Mouse (Mus musculus) heart, postnatal 4 days (tissue): Measurements from ENCODE around the gene Exoc2. TPM values are rescaled to one million over a fixed set of nuclear protein-coding genes. Genes with fewer than 3 reads are reported as not detected.

ENCODE experiments used
- DNase-seq: peaks from one replicate; pipeline ENCODE4 v3.0.0; 2021
- total RNA-seq, 2 experiments: library from RNA; stranded (reverse); gene quantifications; 2 replicates each; pipeline ENCODE4 v1.2.3; 2021

Exoc2 gene
- total RNA-seq, 2 experiments from 2014 or later = 22.9 to 23.0 TPM

DNA sequence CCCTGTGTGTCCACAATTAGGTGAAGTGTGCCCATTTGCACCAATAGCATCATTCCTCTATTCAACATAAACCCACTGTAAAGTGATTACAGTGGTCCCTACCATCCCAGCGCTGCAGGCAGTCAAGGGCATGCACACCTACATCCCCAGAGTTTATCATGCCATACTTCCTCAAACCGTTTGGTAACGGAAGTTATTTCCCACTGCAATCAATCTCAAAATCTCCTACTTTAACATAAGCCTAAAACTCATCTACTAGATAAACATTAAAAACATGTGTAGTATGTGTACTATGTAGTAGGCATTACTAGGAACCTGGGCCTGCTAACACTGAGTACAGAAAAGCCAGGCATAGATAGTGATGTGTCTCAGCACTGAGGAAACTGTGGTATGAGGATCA is 2.8 kb downstream of the Exoc2 start:
- no peak for DNase-seq

GRCm38 (mm10) chr13:30968311-30968710 is 5.6 kb downstream of the Exoc2 start:
- peak; percentile 35 for DNase-seq

DNA sequence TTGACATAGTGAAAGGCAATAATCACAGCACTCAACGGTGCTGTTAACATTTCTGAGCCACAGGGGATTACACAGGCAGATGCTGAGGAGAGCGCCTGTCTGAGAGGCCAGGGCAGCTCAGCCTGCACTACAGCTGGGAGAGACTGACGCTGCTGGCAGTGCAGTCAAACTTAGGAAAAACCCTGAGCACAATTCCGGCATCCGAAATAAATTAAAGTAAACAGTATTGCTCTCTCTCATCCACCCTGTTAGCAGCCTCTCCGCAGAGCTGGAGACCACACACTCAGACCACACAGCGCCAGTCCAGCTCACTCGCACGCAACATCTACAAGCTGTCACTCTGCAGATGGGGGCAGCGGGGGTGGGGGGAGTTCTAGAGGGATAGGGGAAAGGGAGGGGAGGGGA is 7.4 kb downstream of the Exoc2 start:
- peak; percentile 18 for DNase-seq

DNA sequence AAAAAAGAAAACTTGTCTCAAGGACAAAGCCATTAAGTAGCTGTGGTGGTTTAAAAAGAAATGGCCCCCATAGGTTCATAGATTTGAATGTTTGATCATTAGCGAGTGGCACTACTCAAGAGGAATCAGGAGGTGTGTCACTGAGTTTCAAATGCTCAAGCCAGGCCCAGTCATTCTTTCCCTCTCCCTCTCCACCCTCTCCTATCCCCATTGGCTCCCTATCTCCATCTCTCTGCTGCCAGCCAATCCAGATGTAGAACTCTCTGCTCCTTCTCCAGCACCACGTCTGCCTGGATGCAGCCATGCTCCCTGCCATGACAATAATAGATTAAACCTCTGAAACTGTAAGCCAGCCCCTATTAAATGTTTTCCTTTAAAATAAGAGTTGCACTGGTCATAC is 12.0 kb downstream of the Exoc2 start:
- DNase-seq = no peak

- no peak for DNase-seq
These were observed 13.2 kb downstream of the Exoc2 start for GRCm38 (mm10) chr13:30960714-30961113.

DNA sequence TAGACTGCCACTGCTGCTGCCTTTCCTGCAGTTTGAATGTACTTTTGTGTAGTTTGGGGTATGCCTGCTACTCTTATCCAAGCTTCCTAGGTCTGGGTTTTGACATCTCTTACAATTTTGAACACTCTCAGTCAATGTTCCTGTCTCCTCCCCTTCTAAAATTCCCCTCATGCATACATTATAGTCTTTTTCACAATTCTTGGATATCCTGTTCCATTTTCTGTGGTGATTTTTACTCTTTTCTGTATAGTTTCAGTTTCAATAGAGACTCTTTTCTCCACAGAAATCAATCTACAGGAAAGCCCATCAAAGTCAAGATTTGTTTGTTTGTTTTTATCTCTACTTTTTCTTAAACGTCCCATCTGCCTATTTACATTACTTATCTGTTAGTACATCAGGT is 20.3 kb downstream of the Exoc2 start:
- DNase-seq = no peak

DNA sequence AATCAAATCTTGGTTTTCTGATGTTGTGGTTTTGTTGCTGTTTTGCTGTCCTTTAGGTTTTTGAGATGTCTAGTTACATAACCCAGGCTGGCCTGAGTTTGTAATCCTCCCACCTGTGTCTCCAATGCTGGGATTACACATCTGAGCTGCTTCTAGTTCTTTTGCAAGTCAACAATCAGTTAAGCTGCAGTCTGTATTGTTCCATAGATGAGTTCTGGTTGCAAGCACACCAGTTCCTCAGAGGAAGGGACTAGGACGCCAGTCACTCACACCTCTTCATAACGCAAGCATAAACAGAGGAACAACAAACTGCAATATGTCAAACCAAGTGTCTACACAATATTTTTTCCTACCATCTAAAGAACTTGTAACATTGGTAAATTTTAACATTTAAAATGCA is 21.8 kb downstream of the Exoc2 start:
- DNase-seq = no peak

DNA sequence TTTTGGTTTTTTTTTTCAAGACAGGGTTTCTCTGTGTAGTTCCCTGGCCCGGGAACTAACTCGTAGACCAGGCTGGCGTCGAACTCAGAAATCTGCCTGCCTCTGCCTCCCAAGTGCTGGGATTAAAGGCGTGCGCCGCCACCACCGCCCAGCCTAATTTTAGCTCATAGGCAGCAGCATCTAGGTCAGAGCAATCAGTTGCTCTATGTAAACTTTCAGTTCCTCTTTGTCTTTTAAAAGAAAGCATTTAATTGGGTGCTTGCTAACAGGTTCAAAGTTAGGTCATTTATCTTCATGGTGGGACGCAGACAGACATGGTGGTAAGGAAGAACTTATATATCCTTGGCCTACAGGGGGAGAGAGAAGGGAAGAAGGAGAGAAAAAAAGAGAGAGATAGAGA is 24.7 kb downstream of the Exoc2 start:
- DNase-seq = no peak

DNA sequence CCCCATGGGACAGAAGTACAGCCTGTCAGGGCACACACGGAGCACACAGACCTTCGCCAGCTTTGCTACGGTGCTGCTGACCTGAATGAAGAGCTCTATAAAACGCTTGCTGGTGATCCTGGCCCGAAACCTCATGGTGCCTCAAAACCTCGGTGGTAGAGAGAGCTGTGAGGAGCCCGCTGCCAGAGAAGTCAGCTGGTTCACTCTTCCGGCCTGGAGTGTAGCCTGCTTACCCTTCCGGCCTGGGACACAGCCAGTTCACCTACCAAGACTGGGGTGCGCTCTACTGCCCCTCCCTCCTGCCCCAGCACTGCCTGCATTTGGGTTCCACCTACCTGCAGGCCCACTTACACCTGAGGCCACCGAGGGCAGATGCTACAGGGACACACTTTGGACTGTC is 26.4 kb downstream of the Exoc2 start, which contains the start of gene Hus1b:
Hus1b (minus strand) TSS at position 220 of the 400 bp plus-strand sequence.
- DNase-seq = no peak

GRCm38 (mm10) chr13:30947129-30947528 is 26.8 kb downstream of the Exoc2 start:
- peak; percentile 17 for DNase-seq

GRCm38 (mm10) chr13:30945788-30946187 is 28.1 kb downstream of the Exoc2 start:
- no peak for DNase-seq

- no peak for DNase-seq
These were observed 40.9 kb downstream of the Exoc2 start for GRCm38 (mm10) chr13:30932972-30933371.

GRCm38 (mm10) chr13:30931613-30932012 is 42.3 kb downstream of the Exoc2 start:
- DNase-seq = no peak

- DNase-seq = no peak
These were observed 44.8 kb downstream of the Exoc2 start for GRCm38 (mm10) chr13:30929119-30929518.

- no peak for DNase-seq
These were observed 49.6 kb downstream of the Exoc2 start for GRCm38 (mm10) chr13:30924269-30924668.

DNA sequence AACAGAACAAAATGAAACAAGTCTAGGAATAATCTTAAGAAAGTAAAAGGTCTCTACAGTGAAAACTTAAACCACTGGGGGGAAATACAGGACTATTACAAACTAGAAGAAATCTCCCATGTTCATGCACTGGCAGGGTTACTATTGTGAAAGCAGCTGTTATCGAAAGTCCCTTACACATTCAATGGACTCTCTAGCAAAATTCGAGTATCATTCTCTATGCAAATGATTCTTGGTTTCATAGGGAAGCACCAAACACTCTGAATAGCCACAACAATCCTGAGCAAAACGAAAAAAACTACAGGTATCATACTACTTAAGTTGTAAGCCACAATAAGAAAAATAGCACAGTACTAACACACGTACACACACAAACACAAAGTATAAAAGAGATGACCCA is 52.0 kb downstream of the Exoc2 start:
- DNase-seq = no peak

GRCm38 (mm10) chr13:30913757-30914156 is 60.1 kb downstream of the Exoc2 start:
- DNase-seq = no peak

GRCm38 (mm10) chr13:30913028-30913427 is 60.9 kb downstream of the Exoc2 start:
- no peak for DNase-seq

DNA sequence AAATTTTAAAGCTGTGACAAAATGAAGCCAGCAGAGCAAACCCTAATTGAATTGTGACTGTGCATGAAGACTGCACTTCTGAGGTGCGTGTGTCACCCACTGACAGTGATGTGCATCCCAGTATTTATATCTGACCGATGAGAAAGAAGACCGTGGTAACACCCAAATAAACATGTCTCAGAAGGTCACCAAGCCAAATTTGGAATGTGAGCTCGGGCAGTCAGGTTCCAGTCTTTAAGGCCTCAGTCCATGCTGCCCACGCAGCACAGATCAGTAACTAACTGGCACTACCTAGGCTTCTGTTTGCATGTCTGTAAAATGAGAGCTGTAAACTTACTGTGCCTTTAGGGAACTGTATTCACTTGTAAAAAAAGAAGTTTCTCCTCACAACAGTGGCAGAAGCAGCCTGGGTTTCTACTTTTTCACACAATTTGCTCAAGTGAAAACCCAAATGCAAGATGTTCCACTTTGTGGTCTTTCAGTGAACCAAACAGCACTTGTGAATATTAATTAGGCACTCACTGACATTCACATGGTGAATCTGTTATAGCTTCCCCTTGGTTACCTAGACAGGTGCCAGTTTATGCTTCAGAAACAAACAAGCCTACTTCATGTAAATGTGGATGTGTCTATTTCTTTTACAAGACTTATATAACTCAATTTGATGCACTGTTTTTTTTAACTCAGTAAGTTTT is 61.8 kb downstream of the Exoc2 start:
- no peak for DNase-seq

DNA sequence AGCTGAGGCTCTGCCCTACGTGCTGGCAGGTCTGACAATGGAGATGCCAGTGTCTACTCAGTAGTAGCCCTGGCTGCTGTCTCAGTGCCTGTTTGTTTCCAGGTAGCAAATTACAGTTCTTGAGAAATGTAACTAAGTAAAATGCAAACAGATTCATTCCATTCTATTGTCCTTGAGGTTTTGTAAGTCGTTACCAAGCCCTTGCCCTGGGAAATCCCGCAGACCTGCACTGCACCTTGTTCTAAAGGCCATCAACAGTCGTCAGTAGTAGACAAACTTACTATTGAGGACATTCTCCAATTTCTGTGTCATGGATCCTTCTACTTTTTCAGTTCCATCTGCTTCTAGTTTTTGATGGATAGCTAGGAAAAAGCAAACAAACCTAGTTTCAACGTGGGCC is 63.0 kb downstream of the Exoc2 start:
- no peak for DNase-seq

DNA sequence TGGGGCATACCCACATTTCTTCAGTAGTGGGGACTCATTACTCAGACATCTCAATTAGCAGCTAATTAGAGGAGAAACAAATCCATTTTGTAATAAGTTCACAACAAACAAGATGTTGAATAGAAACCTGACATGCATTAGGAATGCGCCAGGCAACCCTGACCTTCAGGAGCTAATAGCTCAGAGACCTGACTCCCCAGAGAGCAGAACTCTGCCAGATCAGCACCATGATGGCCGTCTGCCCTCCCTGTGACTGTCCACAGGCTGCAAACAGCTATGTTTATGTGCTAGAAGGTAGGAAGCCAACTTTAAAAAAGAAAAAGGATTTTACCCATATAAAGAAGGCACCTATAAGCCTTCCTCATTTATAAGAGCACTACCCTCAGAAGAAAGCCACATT is 71.6 kb downstream of the Exoc2 start:
- no peak for DNase-seq

DNA sequence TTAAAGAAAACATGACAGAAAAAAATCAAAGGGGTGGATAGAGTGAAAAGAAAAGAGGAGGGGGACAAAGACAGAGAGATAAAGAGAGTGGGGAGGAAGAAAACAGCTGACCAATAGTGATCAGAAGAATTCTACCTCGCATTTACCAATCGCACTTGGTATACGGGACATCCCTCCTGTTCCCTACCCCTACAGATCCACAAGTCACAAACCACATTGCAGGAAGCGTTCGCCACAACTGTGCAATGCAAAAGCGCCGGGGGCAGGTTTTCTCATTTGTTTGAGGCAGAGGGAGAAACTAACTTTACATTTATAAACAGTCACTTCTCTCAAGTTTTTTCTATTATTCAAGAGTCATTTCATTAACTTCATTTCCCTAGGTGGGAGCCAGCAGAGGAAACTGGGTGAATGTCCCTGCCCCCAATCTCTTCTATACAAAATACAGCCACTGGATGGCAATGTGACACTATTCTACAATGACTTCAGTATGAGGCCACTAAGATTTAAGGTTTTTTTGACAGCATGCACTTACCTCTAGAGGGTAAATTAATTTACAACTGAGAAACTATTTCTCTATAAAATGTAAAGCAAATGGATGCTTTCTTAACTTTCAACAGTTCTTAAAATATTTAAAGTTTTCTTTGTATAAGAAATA is 72.4 kb downstream of the Exoc2 start:
- no peak for DNase-seq

DNA sequence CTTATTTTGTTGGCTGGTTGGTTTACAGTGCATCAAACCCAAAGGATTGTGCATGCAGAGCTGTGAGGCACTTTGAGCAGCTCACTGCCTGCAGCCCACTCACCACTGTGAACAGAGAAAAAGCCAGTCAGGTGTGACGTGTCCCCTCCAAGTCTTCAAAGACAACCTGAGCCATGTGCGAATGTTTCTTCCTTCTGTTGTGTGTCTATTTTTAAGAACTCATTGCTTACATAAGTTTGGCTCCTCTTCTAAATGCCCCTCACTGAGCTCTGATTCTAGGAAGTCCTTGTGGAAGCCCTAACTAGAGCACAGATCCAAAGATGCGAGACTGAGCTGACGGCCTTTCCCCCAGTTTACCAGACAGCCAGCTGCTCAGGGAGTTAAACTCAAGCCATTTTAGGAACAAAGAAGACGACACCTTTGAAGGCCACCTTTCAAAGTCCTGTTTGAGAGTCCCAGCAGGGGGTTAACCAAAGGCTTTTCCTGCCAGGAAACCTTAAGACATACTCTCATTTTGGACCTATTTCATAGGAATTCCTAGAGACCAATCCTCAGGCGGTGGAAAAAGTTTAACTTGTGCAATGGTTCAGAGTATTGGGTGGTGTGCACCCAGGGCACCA is 79.8 kb downstream of the Exoc2 start:
- no peak for DNase-seq

GRCm38 (mm10) chr13:30892315-30892714 is 81.6 kb downstream of the Exoc2 start:
- DNase-seq = no peak
